9 mouse cellular contexts compared by ENCODE assay signal in the genomic region with DNA sequence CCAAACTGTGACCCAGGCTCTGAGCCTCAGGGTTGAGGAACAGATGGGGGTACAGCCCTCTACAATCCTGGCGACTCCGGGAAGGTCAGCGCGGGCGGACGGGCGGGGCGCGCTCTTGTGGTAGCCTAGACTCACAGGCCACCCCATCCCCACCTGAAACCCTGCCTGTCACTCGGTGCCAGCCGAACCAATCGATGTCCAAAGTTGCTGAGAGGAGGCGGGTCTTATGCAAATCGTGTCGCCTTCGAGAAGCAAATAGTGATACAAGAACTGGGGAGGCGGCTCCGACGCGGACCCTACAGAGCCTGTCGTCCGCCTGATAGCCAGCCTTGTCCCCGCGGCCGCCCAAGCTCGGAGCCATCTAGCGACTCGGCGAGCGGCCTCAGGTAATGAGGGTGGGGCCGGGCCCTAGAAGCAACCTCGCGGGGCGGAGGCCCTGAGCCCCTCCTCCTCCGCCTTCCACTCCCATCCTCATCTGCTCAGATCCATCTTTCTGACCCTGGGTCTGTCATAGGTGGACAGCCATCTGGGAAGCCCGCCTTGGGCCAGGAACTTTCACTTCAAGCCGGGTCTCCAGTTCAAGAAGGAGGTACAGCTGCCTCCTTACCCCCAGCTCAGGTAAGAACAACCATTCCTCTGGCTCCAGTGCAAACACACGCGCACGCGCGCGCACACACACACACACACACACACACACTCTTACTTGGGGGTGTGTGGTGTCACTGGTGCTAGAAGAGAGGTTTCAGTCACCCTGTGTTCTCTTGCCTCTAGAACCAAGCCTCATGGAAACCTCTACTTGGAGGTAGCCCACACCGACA. TPM values are rescaled to one million over a fixed set of nuclear protein-coding genes. Genes with fewer than 3 reads are reported as not detected.
A peak's percentile ranks its signal among the peaks of the same experiment; 100 is the strongest.
DNase-seq lines count a peak whose midpoint lies in the region; ATAC-seq and TF ChIP-seq lines count a peak whose summit lies in the region.
"Had no signal": no experiment of that assay in that cellular context is flagged by ENCODE, and none has a peak within 500 bp of the region (broad histone marks: within the 10 kb centered on the region; RNA-seq: fewer than 3 reads in every experiment).

No protein-coding gene starts in this region.

- TF ChIP-seq EP300 in liver, embryonic 14.5 days (IDR thresholded peaks at IDR 0.05; ENCODE audit: low read depth) = no peak

- peak overlapping the region; percentile 59 for H3K4me3 ChIP-seq in forebrain, embryonic 16.5 days (replicated peaks; ENCODE audit: low read length)
- peak overlapping the region; percentile 7 to 32; a peak in 3 of 4 replicates for H3K4me3 ChIP-seq in liver, embryonic 14.5 days (ENCODE audit: insufficient read depth in 1 of 2, low read depth in 2 of 2, low read length in 2 of 2)

- peak; percentile 87 for DNase-seq in cerebellum, adult 11 months
- peak; percentile 35 for DNase-seq in heart, postnatal 25 days (ENCODE audit: low spot score)
- DNase-seq in kidney, postnatal 4 days = peak; percentile 80 to 84
- peak; percentile 20 to 41 (median 28) for DNase-seq in liver, embryonic 14.5 days (ENCODE audit: low read depth in 3 of 3, low spot score in 3 of 3)
- DNase-seq in neural tube, embryonic 10.5 days (ENCODE audit: extremely low spot score, low spot score) = peak; percentile 89
- DNase-seq in splenic B cell, adult 2 months (ENCODE audit: low read depth, low spot score) = peak; percentile 50

- intact Hi-C loops in heart, postnatal 25 days (cut with DNase I) = no loop called here

- no peak overlapping the region; the same call in 1 of the 2 replicates for H3K27ac ChIP-seq in forebrain, embryonic 16.5 days (ENCODE audit: low read length)
- no peak overlapping the region for H3K27ac ChIP-seq in liver, embryonic 14.5 days

- ATAC-seq in CD4-positive, CD25-positive, alpha-beta regulatory T cell, adult 4 months = peak; percentile 82
- ATAC-seq in forebrain, embryonic 16.5 days = peak; percentile 94
- peak; percentile 77; the same call in 1 of the 2 replicates for ATAC-seq in liver, embryonic 14.5 days (ENCODE audit: insufficient read depth)

- H3K36me3 ChIP-seq in forebrain, embryonic 16.5 days (ENCODE audit: control insufficient read depth, insufficient read depth) = no peaks in the 10 kb centered on the region
- no peaks in the 10 kb centered on the region for H3K36me3 ChIP-seq in liver, embryonic 14.5 days (replicated peaks; ENCODE audit: control insufficient read depth, insufficient read depth, low read depth)
- no peaks in the 10 kb centered on the region for H3K36me3 ChIP-seq in splenic B cell, adult 2 months (ENCODE audit: control insufficient read depth, insufficient read depth, low read length, poor library complexity, severe bottlenecking)
- H3K36me3 ChIP-seq: G1E had no signal

- H3K9ac ChIP-seq in forebrain, embryonic 16.5 days (replicated peaks; ENCODE audit: low read depth, low read length) = peak overlapping the region; percentile 50
- H3K9ac ChIP-seq in liver, embryonic 14.5 days (replicated peaks) = no peak overlapping the region

- no peak for TF ChIP-seq CTCF in liver, embryonic 14.5 days (IDR thresholded peaks at IDR 0.05; ENCODE audit: low read depth)

- H3K27me3 ChIP-seq in forebrain, embryonic 16.5 days (replicated peaks; ENCODE audit: control insufficient read depth, insufficient read depth, low read length) = peaks cover 18% of the 10 kb centered on the region
- peaks cover 50% of the 10 kb centered on the region for H3K27me3 ChIP-seq in liver, embryonic 14.5 days (ENCODE audit: control insufficient read depth, insufficient read depth, low read length)
- no peaks in the 10 kb centered on the region for H3K27me3 ChIP-seq in splenic B cell, adult 2 months (ENCODE audit: control insufficient read depth, insufficient read depth, low read length, poor library complexity, severe bottlenecking)

- peak overlapping the region; percentile 79 for H3K4me2 ChIP-seq in forebrain, embryonic 16.5 days (ENCODE audit: low read length)
- peak overlapping the region; percentile 53 for H3K4me2 ChIP-seq in liver, embryonic 14.5 days (ENCODE audit: low read depth)

- H3K4me1 ChIP-seq in forebrain, embryonic 16.5 days (replicated peaks; ENCODE audit: control insufficient read depth, insufficient read depth, low read length) = peaks cover 14% of the 10 kb centered on the region
- H3K4me1 ChIP-seq in liver, embryonic 14.5 days (replicated peaks; ENCODE audit: control insufficient read depth in 2 of 2, insufficient read depth in 2 of 2, low read length in 1 of 2) = no peaks in the 10 kb centered on the region

- H3K9me3 ChIP-seq in forebrain, embryonic 16.5 days (ENCODE audit: control insufficient read depth, low read length) = no peaks in the 10 kb centered on the region
- H3K9me3 ChIP-seq in liver, embryonic 14.5 days (ENCODE audit: control insufficient read depth, low read length) = no peaks in the 10 kb centered on the region
- H3K9me3 ChIP-seq: G1E had no signal

- 11% methylated on average over 44 of the region's 44 CpGs for WGBS in forebrain, embryonic 16.5 days
- 10% methylated on average over 44 of the region's 44 CpGs for WGBS in liver, embryonic 14.5 days (ENCODE audit: insufficient replicate concordance)

RNA-seq across cellular contexts. Expression of a gene that starts 0.4 kb away (rescaled TPM):
- not detected for polyA plus RNA-seq in CD4-positive, CD25-positive, alpha-beta regulatory T cell, adult 4 months (2017; shearing (Covaris generic))
- polyA plus RNA-seq in forebrain, embryonic 16.5 days (2015; fragmentation: Nextera tagmentation; extraction: Ambion mirVana) = 30.6 and 55.7 TPM in 2 replicates
- total RNA-seq in heart, postnatal 25 days (2021) = under 1 TPM; 0.05 to 0.14 TPM
- 0.03 TPM in 1 of 2 replicates, not detected in the other for polyA plus RNA-seq in liver, embryonic 14.5 days (2012; rRNA removed)
- polyA plus RNA-seq in liver, embryonic 14.5 days (2014; fragmentation: Nextera tagmentation; extraction: Ambion mirVana) = not detected in 2 replicates
- total RNA-seq: G1E had no signal
- polyA plus RNA-seq: G1E had no signal

RNA-seq across cellular contexts. Expression of a gene that starts 17.9 kb away (rescaled TPM):
- polyA plus RNA-seq in CD4-positive, CD25-positive, alpha-beta regulatory T cell, adult 4 months (2017; shearing (Covaris generic)) = not detected
- polyA plus RNA-seq in forebrain, embryonic 16.5 days (2015; fragmentation: Nextera tagmentation; extraction: Ambion mirVana) = not detected in 2 replicates
- total RNA-seq in heart, postnatal 25 days (2021) = 10 to 100 TPM; 51.3 to 56.6 TPM
- not detected in 2 replicates for polyA plus RNA-seq in liver, embryonic 14.5 days (2012; rRNA removed)
- polyA plus RNA-seq in liver, embryonic 14.5 days (2014; fragmentation: Nextera tagmentation; extraction: Ambion mirVana) = not detected in 2 replicates
- total RNA-seq: G1E had no signal
- polyA plus RNA-seq: G1E had no signal

RNA-seq across cellular contexts. Expression of a gene that starts 43.7 kb away (rescaled TPM):
- 100 to 1,000 TPM; 104 to 139 TPM for polyA plus RNA-seq in CD4-positive, CD25-positive, alpha-beta regulatory T cell, adult 4 months (2017; shearing (Covaris generic))
- 65.9 and 72.4 TPM in 2 replicates for polyA plus RNA-seq in forebrain, embryonic 16.5 days (2015; fragmentation: Nextera tagmentation; extraction: Ambion mirVana)
- 10 to 100 TPM; 20.2 to 24.4 TPM for total RNA-seq in heart, postnatal 25 days (2021)
- polyA plus RNA-seq in liver, embryonic 14.5 days (2012; rRNA removed) = 16.1 and 21.5 TPM in 2 replicates
- 38.2 and 39.5 TPM in 2 replicates for polyA plus RNA-seq in liver, embryonic 14.5 days (2014; fragmentation: Nextera tagmentation; extraction: Ambion mirVana)

RNA-seq across cellular contexts. Expression of a gene that starts 49.9 kb away (rescaled TPM):
- not detected for polyA plus RNA-seq in CD4-positive, CD25-positive, alpha-beta regulatory T cell, adult 4 months (2017; shearing (Covaris generic))
- 4.5 and 5.3 TPM in 2 replicates for polyA plus RNA-seq in forebrain, embryonic 16.5 days (2015; fragmentation: Nextera tagmentation; extraction: Ambion mirVana)
- 10 to 100 TPM; 19.1 to 21.3 TPM for total RNA-seq in heart, postnatal 25 days (2021)
- polyA plus RNA-seq in liver, embryonic 14.5 days (2012; rRNA removed) = 0.29 and 0.42 TPM in 2 replicates
- 0.46 and 0.62 TPM in 2 replicates for polyA plus RNA-seq in liver, embryonic 14.5 days (2014; fragmentation: Nextera tagmentation; extraction: Ambion mirVana)
- polyA plus RNA-seq: G1E had no signal

Comparison
In these comparisons a context has a peak if more than half of its experiments do, and no peak if none do; other contexts are left out.
1. DNase-seq: peak in every context shown above with its lines; median percentile 89 in neural tube, embryonic 10.5 days; 87 in cerebellum, adult 11 months; 82 in kidney, postnatal 4 days; 50 in splenic B cell, adult 2 months; 35 in heart, postnatal 25 days; 28 in liver, embryonic 14.5 days.
2. RNA of a gene that starts 0.4 kb away (polyA plus RNA-seq): 30.6 to 55.7 TPM in forebrain, embryonic 16.5 days; not detected in CD4-positive, CD25-positive, alpha-beta regulatory T cell, adult 4 months and 0.03 TPM in liver, embryonic 14.5 days; every median in the first group is over 10 times any median in the second.
3. Peak in every context shown above with its lines, with median percentiles within 50 percentile points of each other: ATAC-seq.